Mouse (Mus musculus): ENCODE results near the gene Cldn14. TPM values are rescaled to one million over a fixed set of nuclear protein-coding genes. Genes with fewer than 3 reads are reported as not detected.
A peak's percentile ranks its signal among the peaks of the same experiment; 100 is the strongest.
"Not testable (repeated sequence)": the region's sequence is repeated elsewhere in the genome, so short reads cannot be mapped to it uniquely, and the experiment has no call there.

The Cldn14 gene
- polyA plus RNA-seq, 1 experiment = 1.0 TPM

DNA sequence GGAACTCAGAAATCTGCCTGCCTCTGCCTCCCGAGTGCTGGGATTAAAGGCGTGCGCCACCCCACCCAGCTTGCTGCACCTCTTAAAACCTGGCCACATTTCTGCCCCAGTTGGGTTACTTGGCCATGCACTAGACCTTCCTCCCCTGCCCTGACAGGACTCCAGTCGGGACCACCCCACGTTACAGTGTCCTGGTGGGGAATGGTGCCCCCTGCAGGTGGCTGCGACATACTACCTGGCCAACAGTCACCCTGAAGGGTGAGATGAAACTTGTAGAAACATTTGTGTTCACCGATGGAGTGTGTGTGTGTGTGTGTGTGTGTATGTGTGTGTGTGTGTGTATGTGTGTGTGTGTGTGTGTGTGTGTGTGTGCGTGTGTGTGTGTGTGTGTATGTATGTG lies 11.1 kb upstream of the Cldn14 start:
- H3K4me3 ChIP-seq (ENCODE audit: control insufficient read depth, low read depth, low read length); H3K4me1 ChIP-seq (ENCODE audit: control insufficient read depth, insufficient read depth, low read length); H3K27me3 ChIP-seq (ENCODE audit: control insufficient read depth, insufficient read depth, low read length); H3K27ac ChIP-seq (ENCODE audit: control insufficient read depth, insufficient read depth, low read depth, low read length); H3K36me3 ChIP-seq (ENCODE audit: control insufficient read depth, insufficient read depth, low read length): not testable (repeated sequence)
- TF ChIP-seq CTCF (IDR thresholded peaks at IDR 0.05; ENCODE audit: control insufficient read depth, insufficient read depth, insufficient replicate concordance, low read depth, low read length) = peak; percentile 56; the same call in 1 of the 2 replicates

DNA sequence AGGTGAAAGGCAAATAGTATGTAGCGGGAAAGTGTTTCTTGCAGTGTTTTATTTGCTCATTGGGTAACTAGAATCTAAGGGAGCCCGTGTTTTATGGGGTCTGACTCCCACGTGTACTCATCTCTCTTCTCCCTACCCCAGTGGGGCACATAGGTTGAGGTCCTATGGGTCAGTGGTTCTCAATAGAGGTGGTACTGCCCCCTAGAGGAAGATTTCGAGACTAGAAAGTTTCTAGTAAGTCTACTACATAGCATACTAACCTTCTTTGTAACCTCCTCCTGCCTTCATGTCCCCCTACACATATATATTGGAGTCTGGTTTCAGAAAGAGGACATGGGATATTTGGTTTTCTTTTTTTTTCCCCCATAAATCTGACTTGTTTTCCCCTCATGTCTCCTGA lies 9.3 kb upstream of the Cldn14 start:
- no peak for TF ChIP-seq CTCF (IDR thresholded peaks at IDR 0.05; ENCODE audit: control insufficient read depth, insufficient read depth, insufficient replicate concordance, low read depth, low read length)
- no peak for TF ChIP-seq POLR2A (IDR thresholded peaks at IDR 0.05; ENCODE audit: control insufficient read depth, low read depth, low read length)
- H3K4me1 ChIP-seq (ENCODE audit: control insufficient read depth, insufficient read depth, low read length) = no peaks in the 10 kb centered on the region; the same call in 1 of the 2 replicates
- no peaks in the 10 kb centered on the region for H3K27me3 ChIP-seq (ENCODE audit: control insufficient read depth, insufficient read depth, low read length)
- H3K27ac ChIP-seq (ENCODE audit: control insufficient read depth, insufficient read depth, low read depth, low read length) = no peak overlapping the region
- H3K36me3 ChIP-seq (ENCODE audit: control insufficient read depth, insufficient read depth, low read length) = no peaks in the 10 kb centered on the region
- H3K4me3 ChIP-seq (ENCODE audit: control insufficient read depth, low read depth, low read length) = no peak overlapping the region

DNA sequence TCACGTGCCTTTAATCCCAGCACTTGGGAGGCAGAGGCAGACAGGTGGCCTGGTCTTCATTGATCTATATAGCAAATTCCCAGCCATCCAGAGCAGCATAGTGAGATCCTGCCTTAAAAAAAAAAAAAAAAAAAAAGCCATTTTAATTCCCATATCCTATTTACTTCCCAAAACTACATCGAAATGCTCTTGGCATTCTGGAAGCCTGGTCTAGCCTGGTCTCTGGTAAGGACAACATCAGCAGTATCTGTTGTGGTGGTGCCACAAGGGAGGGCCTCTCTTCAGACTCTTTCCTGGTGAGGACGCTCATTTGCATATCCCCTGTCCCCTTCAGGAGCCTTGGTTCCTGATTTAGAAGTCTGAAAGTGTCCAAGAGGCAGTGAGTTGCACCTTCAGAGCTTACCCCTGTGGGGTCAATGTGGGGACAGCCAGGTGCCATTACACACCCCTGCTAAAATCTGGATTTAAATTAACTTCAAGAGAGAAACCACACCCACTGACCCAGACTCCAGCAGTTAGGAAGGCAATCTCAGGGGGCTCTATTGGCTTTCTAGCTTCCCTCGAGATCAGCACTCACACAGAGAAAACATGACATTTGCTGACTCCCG lies 6.0 kb upstream of the Cldn14 start:
- TF ChIP-seq POLR2A (IDR thresholded peaks at IDR 0.05; ENCODE audit: control insufficient read depth, low read depth, low read length) (no peak), CTCF (IDR thresholded peaks at IDR 0.05; ENCODE audit: control insufficient read depth, insufficient read depth, insufficient replicate concordance, low read depth, low read length) (no peak)
- H3K27ac ChIP-seq (ENCODE audit: control insufficient read depth, insufficient read depth, low read depth, low read length) = no peak overlapping the region
- H3K4me1 ChIP-seq (ENCODE audit: control insufficient read depth, insufficient read depth, low read length) = peaks cover 5% of the 10 kb centered on the region
- H3K27me3 ChIP-seq (ENCODE audit: control insufficient read depth, insufficient read depth, low read length) = no peaks in the 10 kb centered on the region
- H3K4me3 ChIP-seq (ENCODE audit: control insufficient read depth, low read depth, low read length) = no peak overlapping the region
- no peaks in the 10 kb centered on the region for H3K36me3 ChIP-seq (ENCODE audit: control insufficient read depth, insufficient read depth, low read length)

GRCm38 (mm10) chr16:94013328-94014086 lies 4.9 kb upstream of the Cldn14 start:
- H3K4me3 ChIP-seq (ENCODE audit: control insufficient read depth, low read depth, low read length); H3K4me1 ChIP-seq (ENCODE audit: control insufficient read depth, insufficient read depth, low read length); H3K27ac ChIP-seq (ENCODE audit: control insufficient read depth, insufficient read depth, low read depth, low read length); H3K27me3 ChIP-seq (ENCODE audit: control insufficient read depth, insufficient read depth, low read length); H3K36me3 ChIP-seq (ENCODE audit: control insufficient read depth, insufficient read depth, low read length): not testable (repeated sequence)

GRCm38 (mm10) chr16:94011224-94011623 lies 2.6 kb upstream of the Cldn14 start:
- H3K4me1 ChIP-seq (ENCODE audit: control insufficient read depth, insufficient read depth, low read length) = peaks cover 8% of the 10 kb centered on the region
- H3K27ac ChIP-seq (ENCODE audit: control insufficient read depth, insufficient read depth, low read depth, low read length) = no peak overlapping the region
- no peaks in the 10 kb centered on the region for H3K27me3 ChIP-seq (ENCODE audit: control insufficient read depth, insufficient read depth, low read length)
- H3K4me3 ChIP-seq (ENCODE audit: control insufficient read depth, low read depth, low read length) = no peak overlapping the region
- no peaks in the 10 kb centered on the region for H3K36me3 ChIP-seq (ENCODE audit: control insufficient read depth, insufficient read depth, low read length)
- TF ChIP-seq POLR2A (IDR thresholded peaks at IDR 0.05; ENCODE audit: control insufficient read depth, low read depth, low read length) (no peak), CTCF (IDR thresholded peaks at IDR 0.05; ENCODE audit: control insufficient read depth, insufficient read depth, insufficient replicate concordance, low read depth, low read length) (no peak)

GRCm38 (mm10) chr16:94010633-94011032 lies 2.0 kb upstream of the Cldn14 start:
- TF ChIP-seq CTCF (IDR thresholded peaks at IDR 0.05; ENCODE audit: control insufficient read depth, insufficient read depth, insufficient replicate concordance, low read depth, low read length) (no peak), POLR2A (IDR thresholded peaks at IDR 0.05; ENCODE audit: control insufficient read depth, low read depth, low read length) (no peak)
- peak overlapping the region; percentile 27; the same call in 1 of the 2 replicates for H3K4me3 ChIP-seq (ENCODE audit: control insufficient read depth, low read depth, low read length)

GRCm38 (mm10) chr16:94010156-94010555 lies 1.5 kb upstream of the Cldn14 start:
- TF ChIP-seq CTCF (IDR thresholded peaks at IDR 0.05; ENCODE audit: control insufficient read depth, insufficient read depth, insufficient replicate concordance, low read depth, low read length) (no peak), POLR2A (IDR thresholded peaks at IDR 0.05; ENCODE audit: control insufficient read depth, low read depth, low read length) (no peak)
- Histone ChIP-seq H3K27ac (ENCODE audit: control insufficient read depth, insufficient read depth, low read depth, low read length) (no peak overlapping the region), H3K4me1 (ENCODE audit: control insufficient read depth, insufficient read depth, low read length) (peaks cover 8% of the 10 kb centered on the region), H3K4me3 (ENCODE audit: control insufficient read depth, low read depth, low read length) (no peak overlapping the region), H3K36me3 (ENCODE audit: control insufficient read depth, insufficient read depth, low read length) (no peaks in the 10 kb centered on the region), H3K27me3 (ENCODE audit: control insufficient read depth, insufficient read depth, low read length) (no peaks in the 10 kb centered on the region)

More at GRCm38 (mm10) chr16:94010633-94011032, 2.0 kb upstream of the Cldn14 start:
- Histone ChIP-seq H3K4me1 (ENCODE audit: control insufficient read depth, insufficient read depth, low read length) (peaks cover 8% of the 10 kb centered on the region), H3K27me3 (ENCODE audit: control insufficient read depth, insufficient read depth, low read length) (no peaks in the 10 kb centered on the region), H3K36me3 (ENCODE audit: control insufficient read depth, insufficient read depth, low read length) (no peaks in the 10 kb centered on the region), H3K27ac (ENCODE audit: control insufficient read depth, insufficient read depth, low read depth, low read length) (no peak overlapping the region)

All from testis, adult 2 months (tissue).